Mouse (Mus musculus): ENCODE measurements around the gene Hist1h2bb. TPM values are rescaled to one million over a fixed set of nuclear protein-coding genes. Genes with fewer than 3 reads are reported as not detected.
"Not testable (repeated sequence)": the region's sequence is repeated elsewhere in the genome, so short reads cannot be mapped to it uniquely, and the experiment has no call there.

Hist1h2bb gene
- total and polyA plus RNA-seq, 3 experiments, result 4.3 to 1,704 (median 466) TPM

- H3K9me3 ChIP-seq (replicated peaks), result no peaks in the 10 kb centered on the region
- peaks cover 32% of the 10 kb centered on the region for H3K4me1 ChIP-seq (ENCODE audit: insufficient read depth, low read depth, low read length)
- DNase-seq (ENCODE audit: low spot score) (no peak), ATAC-seq (ENCODE audit: extremely low read depth, insufficient number of reproducible peaks, low FRiP score, poor library complexity, severe bottlenecking) (peak; percentile 18; the same call in 1 of the 2 replicates)
- H3K4me3 ChIP-seq (ENCODE audit: low read depth, low read length), result no peak overlapping the region; the same call in 1 of the 2 replicates
- peaks cover 12% of the 10 kb centered on the region for H3K27me3 ChIP-seq (ENCODE audit: insufficient read depth, low read length)
- TF ChIP-seq GATA1 (IDR thresholded peaks at IDR 0.05; ENCODE audit: borderline replicate concordance, low read length) (no peak), CTCF (IDR thresholded peaks at IDR 0.05; ENCODE audit: low read depth, low read length) (peak; percentile 51)
- H3K36me3 ChIP-seq (replicated peaks), result no peaks in the 10 kb centered on the region
These were observed 45.6 kb upstream of the Hist1h2bb start for GRCm38 (mm10) chr13:23700786-23701520.

DNA sequence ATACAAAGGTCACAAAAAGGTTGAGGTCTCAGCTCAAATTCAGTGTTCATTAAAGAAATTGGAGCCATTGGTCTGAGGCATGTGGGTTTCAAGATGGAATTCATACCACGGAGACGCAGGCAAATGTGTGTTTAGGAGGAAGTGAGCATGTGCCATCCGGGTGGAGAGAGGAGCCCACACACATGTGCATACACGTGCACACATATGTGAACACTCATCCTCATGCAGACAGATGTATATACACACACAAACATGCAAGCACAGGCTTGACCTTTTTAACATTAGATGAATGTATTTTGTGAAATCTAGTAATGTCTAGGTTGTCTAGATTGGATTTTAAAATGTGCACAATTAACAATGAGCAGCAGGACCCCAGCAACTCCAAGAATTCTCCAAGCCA lies 44.3 kb upstream of the Hist1h2bb start:
- no peak for DNase-seq (ENCODE audit: low spot score)
- no peak for TF ChIP-seq CTCF (IDR thresholded peaks at IDR 0.05; ENCODE audit: low read depth, low read length)
- TF ChIP-seq GATA2 (IDR thresholded peaks at IDR 0.05; ENCODE audit: borderline replicate concordance, low read depth, low read length), result no peak
- no peak for TF ChIP-seq TAL1 (conservative IDR thresholded peaks at IDR 0.05; ENCODE audit: low read depth, low read length)
- TF ChIP-seq POLR2AphosphoS5 (IDR thresholded peaks at IDR 0.05; ENCODE audit: insufficient replicate concordance, low read depth, low read length), result no peak
- no peak for TF ChIP-seq GATA1 (IDR thresholded peaks at IDR 0.05; ENCODE audit: borderline replicate concordance, low read length)
- no peaks in the 10 kb centered on the region for H3K9me3 ChIP-seq (replicated peaks)
- peaks cover 17% of the 10 kb centered on the region for H3K27me3 ChIP-seq (ENCODE audit: insufficient read depth, low read length)
- H3K36me3 ChIP-seq (replicated peaks), result no peaks in the 10 kb centered on the region
- peaks cover 25% of the 10 kb centered on the region for H3K4me1 ChIP-seq (ENCODE audit: insufficient read depth, low read depth, low read length)
- ATAC-seq (ENCODE audit: extremely low read depth, insufficient number of reproducible peaks, low FRiP score, poor library complexity, severe bottlenecking), result no peak
- H3K4me3 ChIP-seq (ENCODE audit: low read depth, low read length), result no peak overlapping the region

GRCm38 (mm10) chr13:23702801-23703200 lies 43.7 kb upstream of the Hist1h2bb start:
- H3K9me3 ChIP-seq (replicated peaks); H3K4me3 ChIP-seq (ENCODE audit: low read depth, low read length); DNase-seq (ENCODE audit: low spot score); H3K36me3 ChIP-seq (replicated peaks); ATAC-seq (ENCODE audit: extremely low read depth, insufficient number of reproducible peaks, low FRiP score, poor library complexity, severe bottlenecking): not testable (repeated sequence)
- H3K4me1 ChIP-seq (ENCODE audit: insufficient read depth, low read depth, low read length), result peaks cover 25% of the 10 kb centered on the region
- H3K27me3 ChIP-seq (ENCODE audit: insufficient read depth, low read length), result peaks cover 22% of the 10 kb centered on the region

DNA sequence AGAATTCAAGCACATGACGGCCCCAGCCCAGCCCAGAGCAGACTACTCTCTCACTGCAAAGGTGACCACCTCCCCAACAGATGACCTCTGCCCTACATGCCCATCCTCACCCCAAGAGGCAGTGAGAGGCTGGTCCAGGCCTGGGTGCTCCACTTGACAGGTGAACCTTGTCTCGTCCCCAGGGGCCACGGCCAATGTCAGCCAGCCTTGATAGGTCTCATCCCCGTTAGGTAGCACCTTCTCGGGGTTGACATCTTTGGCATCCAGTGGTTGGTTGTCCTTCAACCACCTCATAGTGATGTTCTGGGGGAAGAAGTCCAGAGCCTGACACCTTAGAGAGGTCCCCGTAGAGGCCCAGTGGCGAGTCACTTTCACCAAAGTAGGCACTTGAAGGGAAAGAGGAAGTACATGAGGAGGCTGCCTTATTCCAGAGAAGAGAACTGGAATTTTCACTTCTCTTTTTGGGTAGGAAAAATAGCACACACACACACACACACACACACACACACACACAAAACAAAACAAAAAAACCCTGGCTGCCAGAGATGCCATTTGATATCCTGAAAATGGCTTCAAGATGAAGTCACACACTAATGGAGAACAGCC lies 40.7 kb upstream of the Hist1h2bb start:
- Histone ChIP-seq H3K4me3 (ENCODE audit: low read depth, low read length) (no peak overlapping the region), H3K4me1 (ENCODE audit: insufficient read depth, low read depth, low read length) (peaks cover 29% of the 10 kb centered on the region), H3K9me3 (replicated peaks) (no peaks in the 10 kb centered on the region), H3K27me3 (ENCODE audit: insufficient read depth, low read length) (peaks cover 43% of the 10 kb centered on the region), H3K36me3 (replicated peaks) (no peaks in the 10 kb centered on the region)
- ATAC-seq (ENCODE audit: extremely low read depth, insufficient number of reproducible peaks, low FRiP score, poor library complexity, severe bottlenecking) (no peak), DNase-seq (ENCODE audit: low spot score) (no peak)
- TF ChIP-seq POLR2AphosphoS5 (IDR thresholded peaks at IDR 0.05; ENCODE audit: insufficient replicate concordance, low read depth, low read length), result no peak
- no peak for TF ChIP-seq CTCF (IDR thresholded peaks at IDR 0.05; ENCODE audit: low read depth, low read length)
- TF ChIP-seq GATA1 (IDR thresholded peaks at IDR 0.05; ENCODE audit: borderline replicate concordance, low read length), result no peak
- no peak for TF ChIP-seq GATA2 (IDR thresholded peaks at IDR 0.05; ENCODE audit: borderline replicate concordance, low read depth, low read length)
- TF ChIP-seq TAL1 (conservative IDR thresholded peaks at IDR 0.05; ENCODE audit: low read depth, low read length), result no peak

DNA sequence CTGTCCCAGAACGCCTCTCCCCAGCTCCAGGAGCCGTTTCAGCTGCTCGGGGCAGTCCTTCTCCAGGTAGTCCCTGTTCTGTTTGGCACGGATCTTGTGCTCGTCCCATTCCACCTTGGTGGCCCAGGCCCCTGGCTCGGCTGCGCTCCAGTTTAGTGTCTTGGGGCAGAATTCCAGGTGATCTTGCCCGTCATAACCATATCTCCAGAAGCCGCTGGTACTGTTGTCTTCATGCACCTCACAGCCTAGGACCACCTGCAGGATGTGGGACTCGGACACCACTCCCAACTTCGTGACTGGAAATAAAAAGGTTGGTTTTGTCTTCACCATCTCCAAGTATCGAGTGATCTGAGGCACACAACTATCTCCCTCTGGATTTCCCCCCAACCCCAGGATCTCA lies 39.8 kb upstream of the Hist1h2bb start:
- peaks cover 25% of the 10 kb centered on the region for H3K4me1 ChIP-seq (ENCODE audit: insufficient read depth, low read depth, low read length)
- TF ChIP-seq TAL1 (conservative IDR thresholded peaks at IDR 0.05; ENCODE audit: low read depth, low read length), result no peak
- no peak for TF ChIP-seq GATA2 (IDR thresholded peaks at IDR 0.05; ENCODE audit: borderline replicate concordance, low read depth, low read length)
- TF ChIP-seq CTCF (IDR thresholded peaks at IDR 0.05; ENCODE audit: low read depth, low read length), result no peak
- no peak for TF ChIP-seq GATA1 (IDR thresholded peaks at IDR 0.05; ENCODE audit: borderline replicate concordance, low read length)
- TF ChIP-seq POLR2AphosphoS5 (IDR thresholded peaks at IDR 0.05; ENCODE audit: insufficient replicate concordance, low read depth, low read length), result no peak
- H3K27me3 ChIP-seq (ENCODE audit: insufficient read depth, low read length), result peaks cover 50% of the 10 kb centered on the region
- DNase-seq (ENCODE audit: low spot score) (no peak), ATAC-seq (ENCODE audit: extremely low read depth, insufficient number of reproducible peaks, low FRiP score, poor library complexity, severe bottlenecking) (no peak)
- H3K4me3 ChIP-seq (ENCODE audit: low read depth, low read length), result no peak overlapping the region
- no peaks in the 10 kb centered on the region for H3K36me3 ChIP-seq (replicated peaks)
- no peaks in the 10 kb centered on the region for H3K9me3 ChIP-seq (replicated peaks)

- no peak for TF ChIP-seq CTCF (IDR thresholded peaks at IDR 0.05; ENCODE audit: low read depth, low read length)
- TF ChIP-seq TAL1 (conservative IDR thresholded peaks at IDR 0.05; ENCODE audit: low read depth, low read length), result no peak
- no peak for TF ChIP-seq GATA2 (IDR thresholded peaks at IDR 0.05; ENCODE audit: borderline replicate concordance, low read depth, low read length)
- TF ChIP-seq GATA1 (IDR thresholded peaks at IDR 0.05; ENCODE audit: borderline replicate concordance, low read length), result no peak
- no peak for TF ChIP-seq POLR2AphosphoS5 (IDR thresholded peaks at IDR 0.05; ENCODE audit: insufficient replicate concordance, low read depth, low read length)
These were observed 38.5 kb upstream of the Hist1h2bb start for GRCm38 (mm10) chr13:23708041-23708440.

More at GRCm38 (mm10) chr13:23708041-23708440, 38.5 kb upstream of the Hist1h2bb start:
- DNase-seq (ENCODE audit: low spot score), result no peak
- H3K27me3 ChIP-seq (ENCODE audit: insufficient read depth, low read length), result peaks cover 50% of the 10 kb centered on the region
- H3K36me3 ChIP-seq (replicated peaks), result no peaks in the 10 kb centered on the region
- H3K4me3 ChIP-seq (ENCODE audit: low read depth, low read length), result no peak overlapping the region
- no peaks in the 10 kb centered on the region for H3K9me3 ChIP-seq (replicated peaks)
- ATAC-seq (ENCODE audit: extremely low read depth, insufficient number of reproducible peaks, low FRiP score, poor library complexity, severe bottlenecking), result no peak
- peaks cover 20% of the 10 kb centered on the region for H3K4me1 ChIP-seq (ENCODE audit: insufficient read depth, low read depth, low read length)

Data from G1E (cell line).